Mouse (Mus musculus): Measurements from ENCODE around the gene Ralgapb. TPM values are rescaled to one million over a fixed set of nuclear protein-coding genes. Genes with fewer than 3 reads are reported as not detected.

The Ralgapb gene
- polyA plus RNA-seq, 1 experiment from 2014 or later, result 11.5 TPM

DNA sequence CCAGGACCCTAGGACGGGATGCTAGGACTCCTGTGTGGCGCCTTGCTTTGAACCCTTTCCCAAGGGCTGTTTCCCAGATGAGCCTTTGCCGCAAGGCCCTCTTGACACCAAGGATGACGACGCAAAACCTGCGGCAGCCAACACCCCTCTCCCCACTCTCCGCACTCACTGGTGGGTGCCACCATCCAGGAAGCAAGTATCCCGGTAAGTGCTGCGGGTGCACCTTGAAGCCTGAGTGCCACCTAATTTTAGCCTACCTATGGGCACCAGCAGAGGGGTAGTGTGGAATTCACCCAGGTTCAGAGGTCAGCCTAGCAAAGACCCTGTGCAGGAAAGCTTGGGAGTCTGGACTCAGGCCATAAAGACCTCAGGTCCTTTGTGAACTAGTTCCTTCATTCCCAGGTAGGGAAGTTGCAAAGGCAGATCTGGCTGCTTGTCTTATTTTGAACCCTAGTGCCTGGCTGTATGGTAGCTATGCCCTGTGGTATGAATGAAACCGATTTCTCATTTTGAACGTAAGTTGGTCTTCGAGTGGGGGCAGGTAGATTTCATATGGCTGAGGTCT lies 33.4 kb upstream of the Ralgapb start:
- no peak for ATAC-seq
- no peak overlapping the region for H3K27ac ChIP-seq (ENCODE audit: low read depth, low read length)
- no peaks in the 10 kb centered on the region for H3K36me3 ChIP-seq (ENCODE audit: control insufficient read depth, insufficient read depth)
- no peak overlapping the region; the same call in 1 of the 2 replicates for H3K4me2 ChIP-seq (replicated peaks; ENCODE audit: low read depth)
- no peaks in the 10 kb centered on the region for H3K9me3 ChIP-seq (ENCODE audit: control insufficient read depth)
- H3K4me1 ChIP-seq (replicated peaks; ENCODE audit: control insufficient read depth, insufficient read depth, low read length), result no peaks in the 10 kb centered on the region
- no peak for TF ChIP-seq CTCF (IDR thresholded peaks at IDR 0.05; ENCODE audit: low read depth)
- peaks cover 21% of the 10 kb centered on the region for H3K27me3 ChIP-seq (replicated peaks; ENCODE audit: control insufficient read depth, insufficient read depth, low read length)
- no peak overlapping the region for H3K9ac ChIP-seq (ENCODE audit: low read depth, low read length)
- 0 out of 2 replicates have a peak overlapping the region, but pooled peaks have one; percentile 17 for H3K4me3 ChIP-seq (ENCODE audit: low read depth, low read length)
- WGBS, result 34% methylated on average over 12 of the region's 12 CpGs

DNA sequence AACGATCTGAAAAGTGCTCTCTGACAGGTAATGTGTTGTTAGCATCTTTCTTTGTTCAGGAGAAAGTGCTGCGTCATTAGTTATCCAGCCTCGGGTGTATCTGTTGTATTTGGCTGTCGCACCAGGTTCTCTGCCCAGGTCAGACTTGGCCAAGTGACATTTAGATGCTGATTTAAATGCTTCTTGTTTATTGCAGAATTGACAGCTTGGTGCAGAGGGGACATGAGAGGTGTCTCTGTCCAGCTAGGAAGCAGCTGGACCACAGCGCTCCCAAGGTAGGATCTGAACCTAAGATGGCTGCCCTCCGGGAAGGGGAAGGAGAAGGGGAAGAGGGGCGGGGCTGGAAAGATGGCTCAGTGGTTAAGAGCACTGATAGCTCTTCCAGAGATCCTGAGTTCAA lies 32.9 kb upstream of the Ralgapb start:
- H3K9ac ChIP-seq (ENCODE audit: low read depth, low read length), result no peak overlapping the region
- TF ChIP-seq CTCF (IDR thresholded peaks at IDR 0.05; ENCODE audit: low read depth), result no peak
- WGBS, result 63% methylated on average over 7 of the region's 7 CpGs
- H3K4me2 ChIP-seq (replicated peaks; ENCODE audit: low read depth), result no peak overlapping the region
- peaks cover 21% of the 10 kb centered on the region for H3K27me3 ChIP-seq (replicated peaks; ENCODE audit: control insufficient read depth, insufficient read depth, low read length)
- no peak overlapping the region for H3K27ac ChIP-seq (ENCODE audit: low read depth, low read length)
- no peaks in the 10 kb centered on the region for H3K36me3 ChIP-seq (ENCODE audit: control insufficient read depth, insufficient read depth)
- no peak overlapping the region for H3K4me3 ChIP-seq (ENCODE audit: low read depth, low read length)
- no peaks in the 10 kb centered on the region for H3K4me1 ChIP-seq (replicated peaks; ENCODE audit: control insufficient read depth, insufficient read depth, low read length)
- no peak for ATAC-seq
- no peaks in the 10 kb centered on the region for H3K9me3 ChIP-seq (ENCODE audit: control insufficient read depth)

- no peak for ATAC-seq
- H3K27me3 ChIP-seq (replicated peaks; ENCODE audit: control insufficient read depth, insufficient read depth, low read length), result peaks cover 21% of the 10 kb centered on the region
- no peak overlapping the region for H3K4me3 ChIP-seq (ENCODE audit: low read depth, low read length)
- H3K36me3 ChIP-seq (ENCODE audit: control insufficient read depth, insufficient read depth), result no peaks in the 10 kb centered on the region
- WGBS, result 88% methylated on average over 1 of the region's 1 CpGs
- H3K4me2 ChIP-seq (replicated peaks; ENCODE audit: low read depth), result no peak overlapping the region
- H3K9me3 ChIP-seq (ENCODE audit: control insufficient read depth), result no peaks in the 10 kb centered on the region
- no peak overlapping the region for H3K9ac ChIP-seq (ENCODE audit: low read depth, low read length)
- H3K27ac ChIP-seq (ENCODE audit: low read depth, low read length), result no peak overlapping the region
- H3K4me1 ChIP-seq (replicated peaks; ENCODE audit: control insufficient read depth, insufficient read depth, low read length), result no peaks in the 10 kb centered on the region
- no peak for TF ChIP-seq CTCF (IDR thresholded peaks at IDR 0.05; ENCODE audit: low read depth)
Measured at GRCm38 (mm10) chr2:158377811-158378210, 31.8 kb upstream of the Ralgapb start.

DNA sequence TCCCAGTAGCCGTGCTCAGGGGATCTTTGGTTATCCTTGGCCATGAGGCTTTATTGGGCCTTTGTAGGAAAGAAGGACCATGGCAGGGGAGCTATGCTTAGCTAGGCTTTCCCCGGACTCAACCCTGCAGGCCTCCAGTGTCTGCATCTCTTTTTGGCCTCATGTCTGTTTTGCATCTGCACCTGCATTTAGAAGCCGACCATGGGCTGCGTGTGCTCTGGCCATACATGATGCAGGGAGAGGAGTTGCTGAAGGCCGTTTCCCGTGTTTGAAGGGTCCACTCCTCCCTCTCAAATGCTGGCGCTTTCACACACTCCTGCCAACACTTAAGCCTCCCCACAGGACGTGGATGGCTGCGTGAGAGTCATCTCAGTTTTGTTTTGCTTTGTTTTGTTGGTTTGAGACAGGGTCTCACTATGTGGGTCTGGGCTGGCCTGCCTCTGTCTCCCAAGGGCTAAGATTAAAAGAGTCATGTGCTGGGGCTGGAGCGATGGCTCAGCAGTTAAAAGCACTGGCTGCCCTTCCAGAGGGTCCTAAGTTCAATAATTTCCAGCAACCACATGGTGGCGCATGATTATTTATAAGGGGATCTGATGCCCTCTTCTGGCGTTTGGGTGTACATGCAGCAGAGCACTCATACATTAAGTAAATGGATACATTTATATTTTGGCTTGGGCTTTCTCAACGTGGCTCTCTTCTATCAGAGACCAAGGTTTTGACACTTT lies 30.1 kb upstream of the Ralgapb start:
- H3K27me3 ChIP-seq (replicated peaks; ENCODE audit: control insufficient read depth, insufficient read depth, low read length), result peaks cover 19% of the 10 kb centered on the region
- no peak for ATAC-seq

DNA sequence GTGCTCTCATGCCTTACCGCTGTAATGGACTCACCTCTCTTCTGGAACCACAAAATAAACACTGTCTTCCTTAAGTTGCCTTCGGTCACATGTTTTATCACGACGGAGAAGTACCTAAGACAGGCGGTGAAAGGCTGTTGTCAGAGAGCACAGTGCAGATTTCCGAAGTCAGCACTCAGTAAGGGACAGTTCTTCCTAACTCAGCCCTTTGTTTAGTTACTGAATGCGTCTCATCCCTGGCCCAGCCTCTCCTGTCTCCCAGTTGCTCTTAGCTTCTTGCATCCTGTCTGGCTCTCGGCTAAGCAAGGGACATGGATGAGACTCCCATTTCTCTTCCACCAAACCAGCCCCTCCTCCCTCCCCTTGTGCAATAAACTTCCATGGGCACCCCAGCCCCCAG lies 23.6 kb upstream of the Ralgapb start:
- Histone ChIP-seq H3K4me2 (replicated peaks; ENCODE audit: low read depth) (no peak overlapping the region), H3K27ac (ENCODE audit: low read depth, low read length) (no peak overlapping the region), H3K4me1 (replicated peaks; ENCODE audit: control insufficient read depth, insufficient read depth, low read length) (no peaks in the 10 kb centered on the region), H3K9me3 (ENCODE audit: control insufficient read depth) (no peaks in the 10 kb centered on the region), H3K36me3 (ENCODE audit: control insufficient read depth, insufficient read depth) (no peaks in the 10 kb centered on the region), H3K9ac (ENCODE audit: low read depth, low read length) (no peak overlapping the region), H3K27me3 (replicated peaks; ENCODE audit: control insufficient read depth, insufficient read depth, low read length) (no peaks in the 10 kb centered on the region), H3K4me3 (ENCODE audit: low read depth, low read length) (no peak overlapping the region)
- 19% methylated on average over 8 of the region's 8 CpGs for WGBS
- no peak for TF ChIP-seq CTCF (IDR thresholded peaks at IDR 0.05; ENCODE audit: low read depth)
- ATAC-seq, result no peak

More for the DNA sequence above, 30.1 kb upstream of the Ralgapb start:
- Histone ChIP-seq H3K4me3 (ENCODE audit: low read depth, low read length) (no peak overlapping the region), H3K9ac (ENCODE audit: low read depth, low read length) (no peak overlapping the region), H3K27ac (ENCODE audit: low read depth, low read length) (no peak overlapping the region), H3K4me1 (replicated peaks; ENCODE audit: control insufficient read depth, insufficient read depth, low read length) (no peaks in the 10 kb centered on the region), H3K36me3 (ENCODE audit: control insufficient read depth, insufficient read depth) (no peaks in the 10 kb centered on the region), H3K4me2 (replicated peaks; ENCODE audit: low read depth) (no peak overlapping the region), H3K9me3 (ENCODE audit: control insufficient read depth) (no peaks in the 10 kb centered on the region)
- peak; percentile 96 for TF ChIP-seq CTCF (IDR thresholded peaks at IDR 0.05; ENCODE audit: low read depth)
- 47% methylated on average over 13 of the region's 13 CpGs for WGBS

- no peaks in the 10 kb centered on the region for H3K9me3 ChIP-seq (ENCODE audit: control insufficient read depth)
- ATAC-seq, result no peak
- no peaks in the 10 kb centered on the region for H3K36me3 ChIP-seq (ENCODE audit: control insufficient read depth, insufficient read depth)
- no peak for TF ChIP-seq CTCF (IDR thresholded peaks at IDR 0.05; ENCODE audit: low read depth)
- H3K27me3 ChIP-seq (replicated peaks; ENCODE audit: control insufficient read depth, insufficient read depth, low read length), result no peaks in the 10 kb centered on the region
- 91% methylated on average over 7 of the region's 7 CpGs for WGBS
- H3K4me1 ChIP-seq (replicated peaks; ENCODE audit: control insufficient read depth, insufficient read depth, low read length), result no peaks in the 10 kb centered on the region
- H3K4me2 ChIP-seq (replicated peaks; ENCODE audit: low read depth), result no peak overlapping the region
- no peak overlapping the region for H3K9ac ChIP-seq (ENCODE audit: low read depth, low read length)
- no peak overlapping the region for H3K27ac ChIP-seq (ENCODE audit: low read depth, low read length)
- no peak overlapping the region for H3K4me3 ChIP-seq (ENCODE audit: low read depth, low read length)
Measured at GRCm38 (mm10) chr2:158389421-158389820, 20.2 kb upstream of the Ralgapb start.
